Mouse (Mus musculus) right cerebral cortex, adult 18-20 months (tissue): Measurements from ENCODE around the gene Ica1.

Source experiments
- DNase-seq: peaks from one replicate; pipeline ENCODE4 v3.0.0; 2022; ENCODE audit warnings: mixed read lengths

The Ica1 gene

DNA sequence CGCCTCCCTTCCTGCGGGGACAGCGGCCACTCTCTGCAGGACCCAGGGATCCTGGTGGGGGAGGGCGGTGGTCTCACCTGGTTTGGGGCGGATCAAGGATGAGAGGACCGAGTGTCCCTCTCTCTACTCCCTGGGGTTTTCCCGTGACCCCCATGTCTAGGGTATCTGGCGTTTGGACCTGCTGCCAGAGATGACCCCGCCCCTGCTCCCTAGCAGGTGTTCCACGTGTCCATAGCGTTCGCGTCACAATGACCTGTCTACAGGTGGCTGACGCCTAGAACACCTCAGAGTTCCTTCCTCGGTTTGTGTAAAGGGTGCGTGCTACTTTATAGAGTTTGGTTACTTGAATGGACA lies at the start of gene Ica1:
TSS of gene Ica1 (minus strand) at position 193 of the 354 bp plus-strand sequence.
- no peak for DNase-seq

DNA sequence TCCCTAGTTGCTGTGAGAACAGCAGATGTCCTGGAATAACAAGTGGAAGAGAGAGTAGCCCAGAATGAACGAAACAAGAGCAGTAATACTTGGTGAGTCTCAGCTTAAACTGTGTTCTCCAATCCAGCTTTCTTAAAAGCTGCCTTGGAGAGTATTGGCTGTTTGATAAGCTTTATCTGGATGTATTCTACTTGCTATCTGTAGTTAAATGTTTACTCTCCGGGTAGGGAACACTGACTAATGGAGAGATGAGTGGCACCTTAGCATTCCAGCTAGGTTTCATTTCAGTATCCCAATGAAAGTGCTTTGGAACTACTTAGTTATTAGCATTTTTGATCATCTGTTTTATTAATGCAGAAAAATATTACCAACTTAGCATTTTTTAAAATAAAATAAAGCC lies 41.6 kb upstream of the Ica1 start:
- no peak for DNase-seq

DNA sequence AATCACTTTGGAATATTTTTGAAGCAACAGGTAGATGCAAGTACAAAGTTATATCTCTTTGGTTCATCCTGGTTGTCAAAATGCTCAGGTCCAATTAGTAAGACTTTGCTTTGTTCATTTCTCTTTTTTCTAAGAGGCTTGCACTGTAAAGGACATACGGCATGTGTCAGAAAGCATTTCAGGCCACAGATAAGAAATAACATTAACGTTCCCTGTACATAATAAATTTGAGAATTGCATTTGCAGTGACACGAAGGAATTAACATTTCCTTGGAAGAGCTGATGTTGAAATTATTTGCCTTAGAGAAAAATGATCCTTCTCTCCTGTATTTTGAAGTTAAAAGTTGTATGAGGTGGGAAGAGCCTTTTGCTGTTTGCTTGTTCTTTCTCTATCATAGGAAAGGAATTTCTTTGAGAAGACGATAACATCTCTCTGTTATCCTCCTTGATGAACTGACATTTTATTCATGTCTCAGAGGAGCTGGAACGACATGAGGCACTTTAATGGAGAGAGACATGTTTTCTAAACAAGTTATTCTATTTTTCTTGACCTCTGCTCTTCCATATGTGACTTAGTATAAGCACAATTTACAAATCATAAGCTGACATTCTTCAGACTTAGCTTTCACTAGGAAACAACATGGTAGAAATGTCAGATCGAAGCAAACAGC lies 36.2 kb upstream of the Ica1 start:
- no peak for DNase-seq

DNA sequence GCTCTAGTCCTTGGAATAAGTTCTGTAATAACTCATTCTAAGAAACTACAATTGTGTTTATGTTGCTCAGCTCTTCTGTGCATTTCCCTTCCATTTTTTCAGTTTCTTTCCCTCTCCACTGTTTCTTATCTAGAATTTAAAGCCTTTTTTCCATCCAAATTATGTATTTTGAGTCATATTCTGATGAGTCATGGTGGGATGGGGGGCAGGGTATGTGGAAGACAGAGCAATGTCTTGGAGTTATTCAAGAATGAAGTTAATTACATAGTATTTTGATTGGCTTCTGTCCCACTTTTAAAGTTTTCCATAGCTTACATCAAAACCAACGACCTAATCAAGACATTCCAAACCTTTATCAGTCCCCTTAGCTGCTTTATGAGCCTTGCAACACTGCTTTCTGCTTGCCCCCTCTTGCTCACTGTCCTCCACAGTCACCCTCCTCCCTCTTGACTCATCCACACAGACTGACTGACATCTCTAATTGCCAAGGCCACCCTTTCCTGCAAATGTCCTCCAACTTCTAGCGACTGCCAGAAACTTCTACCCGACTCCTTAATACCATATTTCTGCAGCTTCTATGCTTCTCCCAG lies 24.4 kb upstream of the Ica1 start:
- no peak for DNase-seq

DNA sequence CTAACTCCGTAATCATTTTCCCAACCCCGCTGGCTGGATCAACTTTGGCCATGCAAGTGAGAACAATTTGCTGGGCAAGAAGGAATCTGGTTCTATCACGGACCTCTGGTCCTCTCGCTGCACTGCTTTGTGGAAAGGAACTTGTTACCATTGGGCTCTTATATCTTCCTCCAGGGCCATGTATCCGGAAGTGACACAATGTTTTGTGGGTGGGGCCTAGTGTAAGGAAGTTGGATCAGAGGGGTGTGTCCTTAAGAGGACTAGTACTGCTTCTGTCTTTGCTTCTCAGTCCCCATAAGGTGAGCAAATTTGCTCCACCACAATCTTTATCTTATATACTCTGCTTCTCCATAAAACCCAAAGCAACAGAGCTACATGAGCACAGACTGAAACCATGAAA lies 14.1 kb upstream of the Ica1 start:
- DNase-seq, result no peak

DNA sequence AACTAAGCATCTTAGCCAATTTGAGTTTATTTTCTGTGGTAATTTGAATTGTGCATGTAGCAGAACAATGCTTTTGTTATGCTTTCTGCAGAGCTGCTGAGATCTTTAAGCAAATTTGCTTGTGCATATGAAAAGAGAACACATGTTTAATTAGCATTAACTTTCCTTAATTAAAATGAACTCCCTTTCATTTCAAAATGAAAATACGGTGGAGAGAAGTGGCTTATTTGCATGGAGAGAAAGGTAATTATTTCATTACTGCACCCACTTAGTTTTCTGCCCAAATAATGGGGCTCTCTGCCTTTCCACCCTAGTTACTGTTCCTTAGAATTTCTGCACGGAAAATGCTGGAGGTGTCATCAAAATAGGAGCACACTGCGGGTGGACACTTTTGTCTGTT lies 13.5 kb upstream of the Ica1 start:
- DNase-seq, result no peak

DNA sequence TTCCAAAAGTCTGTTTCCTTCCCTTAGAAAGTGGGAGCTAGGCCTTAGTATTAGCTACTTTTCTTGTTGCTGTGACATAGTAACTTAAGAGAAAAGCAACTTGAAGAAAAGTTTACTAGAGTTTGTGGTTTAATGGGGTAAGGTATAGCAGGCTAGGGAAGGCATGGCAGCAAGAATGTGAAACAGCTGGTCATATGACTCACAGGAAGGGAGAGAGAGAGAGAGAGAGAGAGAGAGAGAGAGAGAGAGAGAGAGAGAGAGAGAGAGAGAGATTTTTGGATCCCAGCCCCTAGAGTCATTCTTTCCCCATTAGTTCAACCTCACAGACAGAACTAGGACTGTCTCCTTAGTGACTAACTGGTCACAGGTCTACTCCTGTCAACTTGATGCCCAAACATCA lies 2.3 kb upstream of the Ica1 start:
- DNase-seq, result no peak

DNA sequence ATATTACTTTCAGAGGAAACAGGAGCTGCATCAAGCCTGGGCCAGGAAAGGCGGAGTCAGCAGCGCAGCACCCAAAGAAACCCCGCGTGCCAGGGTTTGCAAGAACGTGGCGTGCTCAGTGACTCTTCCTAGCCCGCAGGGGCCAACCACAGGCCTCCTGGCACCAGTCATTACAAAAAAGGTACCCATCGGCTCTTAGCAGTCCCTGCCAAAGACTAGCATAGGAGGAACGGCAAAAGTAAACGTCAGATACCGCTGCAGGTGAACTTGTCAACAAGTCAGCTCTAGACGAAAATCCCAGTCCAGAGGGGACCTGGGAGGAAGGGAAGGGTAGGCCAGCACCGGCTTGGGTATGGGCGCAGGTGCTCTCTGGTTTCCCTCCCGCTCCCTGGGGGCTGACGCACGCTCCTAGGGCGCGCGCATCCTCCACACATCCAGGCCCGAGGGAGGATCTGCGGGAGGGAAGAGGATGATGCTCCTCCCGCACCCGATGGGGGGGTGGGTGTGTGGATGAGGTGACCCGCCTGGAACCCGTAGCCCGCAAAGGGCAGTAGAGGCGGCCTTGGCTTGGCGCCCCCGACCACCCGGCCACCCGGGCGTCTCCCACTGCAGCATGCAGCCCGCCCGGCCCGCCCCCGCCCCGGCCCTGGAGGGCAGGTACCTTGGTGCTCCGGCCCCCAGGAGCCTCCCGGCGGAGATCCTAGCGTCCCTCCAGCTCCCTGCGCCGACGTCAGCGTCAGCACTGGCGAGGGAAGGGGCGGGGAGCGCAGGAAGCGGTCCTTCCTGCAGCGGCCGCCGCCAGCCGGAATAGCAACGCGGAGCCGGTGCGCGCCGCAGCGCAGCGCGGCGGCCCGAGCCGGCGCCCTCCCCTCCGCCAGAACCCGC lies 635 bp downstream of the Ica1 start:
- DNase-seq, result peak; percentile 86

DNA sequence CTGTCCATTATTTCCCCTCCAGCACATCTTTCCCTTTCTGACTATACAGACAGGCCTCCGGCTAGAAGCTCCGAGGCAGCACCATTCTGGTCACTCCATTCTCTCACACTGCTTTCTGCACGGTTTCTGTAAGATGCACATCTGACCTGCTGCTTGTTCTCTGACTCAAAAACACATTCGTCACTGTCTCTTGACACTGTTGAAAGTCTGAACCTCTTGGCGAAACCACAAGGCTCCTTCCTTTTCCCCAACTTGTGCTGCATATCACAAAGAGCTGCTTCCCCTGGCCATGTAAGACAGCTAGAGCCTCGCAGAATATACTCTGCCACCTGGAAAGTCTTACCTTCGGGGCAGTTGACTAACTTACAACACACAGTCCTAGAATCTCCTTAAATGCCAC lies 6.7 kb downstream of the Ica1 start:
- DNase-seq, result no peak

DNA sequence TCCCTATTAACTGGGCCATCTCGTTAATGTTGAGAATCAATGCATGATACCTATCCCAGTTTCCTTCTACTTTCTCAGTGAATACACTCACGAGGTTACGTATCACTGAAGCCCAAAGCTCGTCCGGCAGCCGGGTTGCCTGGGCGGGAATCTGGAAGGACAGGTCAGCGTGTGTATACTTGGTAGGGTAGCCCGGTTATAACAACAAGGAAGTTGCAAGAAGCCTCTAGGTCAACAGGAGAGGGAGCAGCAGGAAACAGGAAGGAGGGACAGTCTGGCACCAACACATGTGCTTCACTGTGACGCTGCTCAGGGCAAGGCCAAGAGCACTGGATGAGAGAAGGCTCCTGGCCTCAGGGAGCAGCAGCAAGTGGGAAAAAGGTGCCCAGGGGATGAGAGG lies 7.9 kb downstream of the Ica1 start:
- DNase-seq, result no peak

DNA sequence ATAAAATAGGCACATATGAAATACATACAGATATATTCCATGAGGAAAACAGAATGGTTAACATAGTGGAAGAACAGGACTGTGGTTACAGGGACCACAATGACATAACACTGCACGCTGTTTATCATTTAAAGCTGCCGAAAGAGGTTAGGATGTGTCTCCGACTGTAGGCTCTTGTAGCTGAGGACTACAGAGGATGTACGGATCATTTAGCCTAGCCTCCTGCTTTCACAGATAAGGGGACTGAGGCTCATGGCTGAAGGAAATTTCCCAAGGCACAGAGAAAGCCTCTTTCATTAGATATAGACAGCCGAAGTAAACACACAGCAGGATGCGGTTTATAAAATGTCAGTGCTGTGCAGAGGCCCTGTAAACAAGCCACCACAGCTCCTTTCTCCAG lies 8.5 kb downstream of the Ica1 start:
- DNase-seq, result no peak

DNA sequence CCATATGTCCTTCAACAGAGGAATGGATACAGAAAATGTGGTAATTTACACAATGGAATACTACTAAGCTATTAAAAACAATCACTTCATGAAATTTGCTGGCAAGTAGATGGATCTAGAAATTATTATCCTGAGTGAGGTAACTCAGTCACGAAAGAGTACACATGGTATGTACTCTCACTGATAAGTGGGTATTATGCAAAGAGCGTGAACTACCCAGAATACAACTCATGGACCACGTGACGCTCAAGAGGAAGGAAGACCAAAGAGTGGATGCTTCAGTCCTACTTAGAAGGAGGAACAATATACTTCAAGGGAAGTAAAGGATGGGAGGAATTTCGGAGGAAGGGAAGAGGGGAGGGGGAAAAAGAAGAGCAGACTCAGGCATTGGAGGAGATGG lies 11.6 kb downstream of the Ica1 start:
- DNase-seq, result no peak

DNA sequence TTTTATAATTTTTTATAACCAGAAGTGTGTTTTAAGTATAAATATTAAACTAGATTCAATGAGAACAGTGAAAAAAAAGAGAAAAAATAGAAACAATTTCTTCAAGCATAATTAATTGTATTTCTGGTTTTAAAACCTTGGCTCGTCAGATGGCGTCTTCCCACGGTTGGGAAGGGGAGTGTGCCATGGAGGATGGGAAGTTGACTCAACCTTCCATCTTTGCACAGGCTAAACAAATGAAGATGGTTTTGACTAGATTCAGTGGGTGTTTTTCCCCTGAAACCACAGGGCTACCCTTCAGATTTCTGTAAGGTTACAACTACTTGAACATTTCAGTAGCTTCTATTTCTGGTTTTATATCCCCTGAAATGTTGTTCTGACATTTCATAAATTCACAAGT lies 12.5 kb downstream of the Ica1 start:
- DNase-seq, result peak; percentile 11

DNA sequence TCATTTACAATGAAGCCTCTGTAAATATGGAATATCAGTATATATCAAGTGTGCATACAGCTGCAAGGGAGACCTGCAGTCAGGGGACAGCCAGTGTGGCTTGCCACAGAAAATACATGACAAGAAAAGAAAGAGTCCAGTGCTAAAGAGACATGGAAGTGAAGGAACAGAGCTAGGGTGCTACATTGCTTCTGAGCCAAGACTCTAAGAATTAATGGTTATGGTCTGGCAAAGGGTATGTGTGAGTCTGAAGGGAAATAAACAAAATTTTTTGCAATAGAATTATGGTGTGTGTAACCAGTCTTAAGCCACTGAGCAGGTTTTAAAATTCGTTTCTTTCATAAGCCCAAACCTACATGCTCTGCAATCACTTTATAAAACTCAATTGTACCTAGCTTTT lies 13.2 kb downstream of the Ica1 start:
- no peak for DNase-seq

DNA sequence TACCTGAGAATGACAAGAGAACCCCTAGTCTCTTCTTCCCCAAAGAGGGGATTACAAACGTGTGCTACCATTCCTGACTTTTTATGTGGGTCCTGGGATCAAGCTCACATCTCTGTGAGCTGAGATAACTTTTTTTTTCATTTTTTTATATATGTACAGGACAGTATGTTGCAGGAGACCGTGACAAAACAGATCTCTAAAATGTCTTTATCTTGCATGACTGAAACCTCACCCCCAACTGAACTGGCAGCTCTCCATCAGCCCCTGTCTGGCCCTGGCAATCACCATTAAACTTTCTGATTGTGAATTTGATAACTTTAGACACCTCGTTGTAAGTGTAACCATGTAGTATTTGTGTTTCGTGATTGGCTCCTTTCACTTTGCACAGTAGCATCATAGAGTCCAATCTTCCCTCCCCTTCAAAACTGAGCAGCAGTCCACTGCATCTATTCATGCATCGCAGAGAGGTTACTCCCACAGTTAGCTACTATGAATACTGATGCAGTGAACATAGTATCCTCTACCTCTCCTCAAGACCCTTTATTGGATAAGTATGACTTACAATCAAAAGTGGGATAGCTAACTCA lies 17.5 kb downstream of the Ica1 start:
- DNase-seq, result no peak

DNA sequence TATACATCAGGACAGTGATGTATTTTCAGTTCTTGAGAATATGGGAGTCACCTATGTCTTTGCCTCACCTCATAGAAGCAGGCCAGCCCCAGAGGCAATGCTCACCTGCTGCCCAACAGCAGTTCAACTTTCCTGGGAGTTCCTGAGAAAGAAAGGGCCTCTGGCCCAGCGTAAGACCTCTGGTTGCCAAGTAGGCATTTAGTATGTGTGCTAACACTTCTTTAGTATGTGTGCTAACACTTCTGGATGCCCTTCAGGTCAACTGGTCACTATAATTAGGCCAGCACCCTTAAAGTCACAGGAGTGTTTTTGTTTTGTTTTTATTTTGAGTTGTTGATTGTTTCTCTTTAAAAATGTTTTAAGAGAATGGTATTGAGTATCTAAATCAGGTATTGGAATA lies 18.4 kb downstream of the Ica1 start:
- no peak for DNase-seq

DNA sequence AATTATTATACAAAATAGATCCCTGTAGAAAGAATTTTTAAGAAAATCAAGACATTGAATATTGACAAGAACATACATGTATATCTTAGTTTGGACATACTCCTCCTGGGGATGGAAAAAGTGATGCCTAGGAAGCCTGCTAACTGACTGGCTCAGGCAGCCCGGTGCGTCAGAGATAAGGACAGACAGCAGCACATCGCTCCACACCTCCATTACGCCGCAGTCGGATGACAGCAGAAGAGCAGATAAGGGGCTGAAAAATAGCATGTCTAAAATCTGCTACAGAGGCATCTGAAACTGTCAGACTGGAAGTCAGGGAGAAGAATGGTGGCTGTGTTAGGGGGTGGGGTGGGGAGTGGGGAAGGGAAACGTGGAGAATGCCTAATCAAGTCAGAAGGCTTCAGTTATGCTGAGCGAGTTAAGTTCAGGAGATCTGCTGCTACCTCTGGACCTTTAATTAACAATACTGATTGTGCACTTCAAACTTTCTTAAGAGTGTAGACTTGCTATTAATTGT lies 22.5 kb downstream of the Ica1 start:
- DNase-seq, result no peak

DNA sequence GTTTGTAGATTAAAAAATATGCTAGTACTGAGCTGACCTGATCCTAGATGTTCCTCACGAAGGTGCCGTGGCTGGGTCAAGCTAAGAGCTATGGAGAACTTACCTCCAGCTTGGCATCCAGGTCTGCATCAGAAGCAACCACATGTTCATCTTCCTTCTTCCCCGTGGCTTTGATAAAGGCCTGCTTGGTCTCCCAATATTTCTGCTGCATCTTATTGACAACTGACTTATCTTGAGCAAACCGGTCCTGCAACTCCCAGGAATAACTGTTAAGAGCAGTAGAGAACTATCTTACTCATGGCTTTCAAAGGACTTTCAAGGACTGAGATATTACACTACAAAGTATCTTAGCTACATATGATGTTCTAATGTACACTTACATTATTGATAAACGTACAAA lies 23.8 kb downstream of the Ica1 start:
- no peak for DNase-seq

DNA sequence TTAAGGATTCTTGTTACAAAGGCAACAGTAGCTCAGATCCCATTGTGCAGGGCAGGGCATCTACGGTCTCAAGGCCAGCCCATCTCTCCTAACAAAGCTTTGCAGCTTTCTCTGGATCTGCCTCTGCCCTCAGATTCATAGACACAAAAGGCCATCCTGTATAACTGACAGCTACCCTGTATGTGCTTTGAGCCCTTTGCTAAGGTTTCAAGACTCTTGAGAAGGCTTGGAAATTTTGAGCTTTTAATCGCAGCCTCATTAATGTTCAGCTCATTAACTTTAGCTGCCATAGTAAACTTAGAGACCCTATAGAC lies 24.6 kb downstream of the Ica1 start:
- DNase-seq, result no peak

DNA sequence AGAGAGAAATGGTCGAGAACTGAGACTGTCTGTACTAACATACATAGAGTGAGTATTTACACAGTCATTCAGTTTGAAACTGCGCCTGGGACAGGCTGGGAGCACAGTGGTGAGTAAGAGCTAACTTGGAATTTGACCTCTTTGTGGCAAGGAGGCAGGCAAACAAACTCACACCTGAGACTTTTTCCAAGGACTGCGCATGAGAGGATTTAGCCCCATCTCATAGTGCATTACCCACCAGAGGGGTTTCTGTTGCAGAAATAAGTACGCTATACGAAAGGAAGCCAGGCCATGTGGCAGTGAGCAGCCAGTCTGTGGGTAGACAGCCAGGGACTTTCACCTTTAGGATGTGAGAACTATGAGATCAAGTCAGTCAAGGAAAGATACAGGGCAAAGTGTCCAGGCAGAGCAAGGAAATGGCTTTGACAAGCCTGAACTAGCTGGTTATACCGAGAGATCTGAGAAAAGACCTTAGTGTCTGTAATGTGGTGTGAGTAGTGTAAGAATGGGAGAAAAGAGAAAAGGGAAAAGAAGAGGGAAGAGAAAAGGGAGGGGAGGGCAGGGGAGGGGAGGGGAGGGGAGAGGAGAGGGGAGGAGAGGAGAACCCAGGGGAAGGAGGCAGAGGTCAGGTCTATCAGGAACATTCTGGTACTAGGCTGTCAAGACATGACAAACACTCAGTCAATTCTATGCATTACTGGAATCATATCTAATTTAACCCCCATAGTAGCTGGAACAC lies 25.1 kb downstream of the Ica1 start:
- DNase-seq, result no peak

DNA sequence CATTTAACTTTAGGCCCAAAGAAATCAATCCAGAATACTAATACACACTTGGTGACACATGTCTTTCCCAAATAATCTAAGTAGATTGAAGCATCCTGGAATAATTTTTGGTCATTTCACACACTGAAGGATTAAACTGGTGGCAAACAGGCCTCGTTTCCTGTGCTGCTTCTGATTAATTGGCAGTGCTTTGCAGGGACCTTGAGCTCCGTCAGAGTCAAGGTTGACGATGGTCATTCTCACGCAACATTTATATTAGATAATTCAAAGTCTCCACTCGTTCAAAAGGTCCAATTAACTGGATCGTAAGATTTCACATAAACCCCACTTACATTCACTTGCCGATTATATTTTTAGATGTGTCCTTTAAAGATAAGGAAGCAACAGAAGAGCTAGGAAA lies 33.4 kb downstream of the Ica1 start:
- no peak for DNase-seq

DNA sequence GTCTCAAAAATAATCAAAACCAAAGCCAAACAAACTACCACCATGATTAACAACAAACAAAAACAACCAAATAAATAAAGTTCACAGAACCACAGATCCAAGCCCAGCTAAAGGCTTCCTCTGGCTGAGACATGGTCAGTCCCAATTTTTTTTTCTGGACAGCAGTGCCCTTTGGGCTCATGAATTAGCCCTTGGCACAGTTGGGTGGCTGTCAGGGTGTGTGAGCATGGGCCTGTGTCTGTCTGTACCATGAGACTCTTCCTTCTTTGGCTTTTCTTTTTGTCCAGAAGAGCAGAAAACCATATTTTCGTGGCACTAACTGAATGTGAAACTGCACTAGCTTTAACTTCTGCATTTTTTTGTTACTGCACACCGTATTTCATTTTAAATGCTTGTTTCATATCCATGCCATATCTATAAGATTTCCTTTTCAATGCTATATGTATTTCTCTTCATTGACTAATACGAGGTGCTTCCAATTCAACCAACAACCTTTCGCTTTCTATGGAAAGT lies 34.0 kb downstream of the Ica1 start:
- DNase-seq, result no peak

DNA sequence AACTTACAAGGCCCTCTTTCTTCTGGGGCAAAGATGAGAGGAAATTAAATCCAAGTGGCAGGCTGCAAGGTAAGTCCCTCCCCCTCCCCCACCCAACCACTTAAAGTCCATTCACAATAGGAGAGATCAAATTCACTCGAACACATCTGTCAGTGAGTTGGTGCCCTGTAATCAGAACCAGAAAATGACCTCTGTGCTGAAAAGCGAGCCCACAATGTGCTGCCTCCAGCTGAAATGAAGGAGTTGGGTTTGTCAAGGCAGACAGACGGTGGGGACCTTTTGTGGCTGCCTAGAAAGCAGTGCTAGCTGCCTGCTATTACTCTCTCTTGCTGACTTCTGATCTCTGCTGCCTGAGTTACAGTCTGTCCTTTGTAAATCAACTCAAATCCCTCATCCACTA lies 35.8 kb downstream of the Ica1 start:
- DNase-seq, result no peak
